Mouse (Mus musculus) macrophage (primary cell): ENCODE measurements around the gene Actr3. TPM values are rescaled to one million over a fixed set of nuclear protein-coding genes. Genes with fewer than 3 reads are reported as not detected.

Experiments
- H3K27ac ChIP-seq: fragments of 350-480 bp; formaldehyde crosslinking; 2 replicates; pipeline ENCODE4 v1.9.0; 2021
- H3K36me3 ChIP-seq: fragments of 350-480 bp; formaldehyde crosslinking; 2 replicates; pipeline ENCODE4 v1.9.0; 2021; ENCODE audit errors: inconsistent target
- H3K4me3 ChIP-seq: fragments of 350-480 bp; formaldehyde crosslinking; 2 replicates; pipeline ENCODE4 v1.9.0; 2021; ENCODE audit errors: inconsistent target
- H3K79me2 ChIP-seq: fragments of 350-480 bp; formaldehyde crosslinking; 2 replicates; pipeline ENCODE4 v1.9.0; 2021; ENCODE audit errors: inconsistent target
- WGBS: methylation state at CpG from one replicate; pipeline ENCODE4 v1.1.7; 2026; ENCODE audit warnings: inconsistent platforms; ENCODE audit not compliant: missing documents; 5-methylcytosine and 5-hydroxymethylcytosine counted together
- polyA plus RNA-seq: library from polyadenylated mRNA; stranded (reverse); fragments of 250-400 nt; gene quantifications from 3 replicates; pipeline ENCODE4 v1.2.4, GENCODE M21; 2018; ENCODE audit warnings: inconsistent platforms

Actr3 gene
- polyA plus RNA-seq, 1 experiment from 2014 or later, result 1,117 TPM

DNA sequence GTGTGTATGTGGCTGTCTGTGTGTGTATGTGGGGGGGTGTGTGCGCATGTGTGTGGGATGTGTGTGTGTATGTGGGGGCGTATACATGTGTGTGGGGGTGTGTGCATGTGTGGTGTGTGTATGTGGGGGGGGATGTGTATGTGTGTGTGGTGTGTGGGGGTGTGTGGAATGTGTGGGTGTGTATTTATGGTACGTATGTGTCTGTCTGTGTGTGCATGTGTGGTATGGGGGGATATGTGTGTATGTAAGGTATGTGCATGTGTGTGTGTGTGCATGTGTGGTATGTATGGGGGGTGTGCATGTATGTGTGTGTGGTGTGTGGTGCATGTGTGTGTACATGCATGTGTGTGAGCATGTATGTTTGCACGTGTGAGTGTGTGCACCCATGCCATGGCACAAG lies 70.0 kb downstream of the Actr3 start:
- Histone ChIP-seq H3K79me2 (no peaks in the 10 kb centered on the region), H3K4me3 (no peak overlapping the region), H3K36me3 (no peaks in the 10 kb centered on the region), H3K27ac (no peak overlapping the region)
- WGBS, result 94% methylated on average over 4 of the region's 4 CpGs

DNA sequence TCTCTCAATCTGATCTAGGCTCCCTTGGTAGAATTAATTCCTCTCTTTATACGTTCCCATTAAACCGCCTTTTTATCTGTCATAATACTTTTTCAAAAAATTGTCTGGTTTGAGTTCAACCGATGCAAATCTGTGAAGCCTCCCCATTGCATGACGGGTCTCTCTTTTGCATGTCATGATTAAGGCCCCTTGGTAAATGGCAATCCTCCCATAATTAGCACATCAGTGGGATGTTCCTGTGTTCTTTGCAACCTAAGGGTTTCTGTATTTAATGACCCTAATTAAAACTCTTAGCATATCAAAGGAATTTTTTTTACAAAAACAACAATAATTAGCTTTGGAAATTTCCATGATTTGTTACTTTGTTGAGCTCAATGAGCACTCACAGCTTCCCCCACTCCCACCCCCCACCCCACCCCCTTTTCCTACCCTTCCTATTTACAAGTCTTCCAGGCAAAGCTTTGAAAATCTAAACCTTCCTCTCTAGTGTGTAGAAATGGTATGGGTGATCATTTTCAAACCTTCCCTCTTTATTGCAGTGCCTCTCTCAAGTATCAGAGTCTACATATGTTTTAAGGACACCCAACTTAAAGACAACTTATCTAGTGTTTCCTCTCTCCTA lies 84.0 kb downstream of the Actr3 start:
- no peak overlapping the region for H3K27ac ChIP-seq
- H3K4me3 ChIP-seq, result no peak overlapping the region
- whole genome bisulfite sequencing, result 98% methylated on average over 4 of the region's 4 CpGs
- no peaks in the 10 kb centered on the region for H3K36me3 ChIP-seq
- H3K79me2 ChIP-seq, result no peaks in the 10 kb centered on the region

DNA sequence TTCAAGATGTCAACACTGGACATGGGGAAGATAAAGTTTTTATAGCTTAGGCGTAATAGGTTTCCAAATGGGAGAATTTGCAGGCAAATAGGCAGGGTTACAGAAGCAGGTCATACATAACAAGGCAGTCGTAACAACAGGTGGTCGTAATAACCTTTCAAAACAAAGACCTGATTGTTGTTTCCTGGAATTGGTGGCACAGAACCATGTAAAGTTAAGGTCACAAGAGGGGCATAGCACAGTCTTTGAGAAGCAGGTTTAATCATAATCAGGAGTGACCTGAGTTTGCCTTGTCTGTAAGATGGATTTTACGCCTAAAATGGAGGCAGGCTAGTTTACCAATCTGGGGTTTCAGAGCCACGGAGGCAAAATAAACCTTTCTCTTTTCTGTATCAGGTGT lies 84.7 kb downstream of the Actr3 start:
- Histone ChIP-seq H3K4me3 (no peak overlapping the region), H3K36me3 (no peaks in the 10 kb centered on the region), H3K79me2 (no peaks in the 10 kb centered on the region), H3K27ac (no peak overlapping the region)
- WGBS, result 91% methylated on average over 5 of the region's 5 CpGs

- H3K27ac ChIP-seq, result no peak overlapping the region
- no peak overlapping the region for H3K4me3 ChIP-seq
- no peaks in the 10 kb centered on the region for H3K36me3 ChIP-seq
- WGBS, result 88% methylated on average over 9 of the region's 9 CpGs
- no peaks in the 10 kb centered on the region for H3K79me2 ChIP-seq
Observed at GRCm38 (mm10) chr1:125345854-125346253, 89.7 kb downstream of the Actr3 start.

GRCm38 (mm10) chr1:125345448-125345847 lies 90.1 kb downstream of the Actr3 start:
- Histone ChIP-seq H3K79me2 (no peaks in the 10 kb centered on the region), H3K36me3 (no peaks in the 10 kb centered on the region), H3K27ac (no peak overlapping the region), H3K4me3 (no peak overlapping the region)
- WGBS, result 75% methylated on average over 6 of the region's 6 CpGs

GRCm38 (mm10) chr1:125343105-125343504 lies 92.4 kb downstream of the Actr3 start:
- Histone ChIP-seq H3K4me3 (no peak overlapping the region), H3K36me3 (no peaks in the 10 kb centered on the region), H3K27ac (no peak overlapping the region), H3K79me2 (no peaks in the 10 kb centered on the region)
- WGBS, result 60% methylated on average over 2 of the region's 2 CpGs

Other genes with a start within 250 kb of the Actr3 start
- 35.2 to 45.2 TPM (median 38.8 TPM) in 3 replicates for gene Slc35f5, start 124.9 kb upstream of the Actr3 start, polyA plus RNA-seq
- gene Gpr39, start 241.3 kb upstream of the Actr3 start, polyA plus RNA-seq, result not detected in 3 replicates